Mouse (Mus musculus): ENCODE data around the gene Dusp27.
A peak's percentile ranks its signal among the peaks of the same experiment; 100 is the strongest.

Gene Dusp27

DNA sequence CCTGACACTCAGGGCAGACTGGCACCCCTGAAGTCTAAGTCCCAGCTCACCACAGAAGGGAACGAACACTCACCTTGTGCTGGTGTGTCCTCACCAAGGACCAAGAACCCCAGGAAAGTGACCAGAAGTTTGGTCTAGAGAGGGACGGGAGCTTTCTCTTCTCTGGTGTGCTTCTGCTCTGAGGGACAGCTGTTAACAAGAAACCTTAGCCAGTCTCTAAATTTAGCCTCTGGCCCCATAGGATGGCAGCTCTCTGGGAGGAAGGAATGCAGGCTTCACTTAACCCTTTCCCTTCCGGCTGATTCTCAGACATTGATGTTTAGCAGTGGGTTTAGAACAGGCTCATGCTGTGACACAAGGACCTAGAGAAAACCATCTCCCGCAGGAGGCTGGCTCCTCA is at the start of gene Dusp27:
Dusp27 (minus strand) TSS at position 204 of the 400 bp plus-strand sequence.
- DNase-seq (ENCODE audit: low spot score) = no peak

DNA sequence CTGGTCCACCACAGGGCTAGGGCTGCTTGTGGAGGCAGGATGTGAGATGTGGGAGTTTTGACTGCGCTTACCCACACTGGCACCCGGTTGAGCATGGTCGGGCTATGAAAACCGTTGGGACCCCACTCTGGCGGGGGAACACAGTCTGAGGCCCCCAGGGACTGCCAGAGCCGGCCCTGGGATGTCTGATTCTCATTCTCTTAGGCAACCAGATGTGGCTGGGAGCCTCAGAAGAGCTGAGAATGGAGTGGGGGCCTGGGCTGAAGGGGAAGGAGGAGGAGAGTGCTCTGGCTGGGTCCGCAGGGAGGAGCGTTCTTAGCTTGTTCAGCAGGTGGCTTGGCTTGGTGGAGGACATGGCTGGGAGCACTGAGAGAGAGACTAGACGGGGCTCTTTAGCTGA is 45.9 kb upstream of the Dusp27 start:
- DNase-seq (ENCODE audit: low spot score) = no peak

DNA sequence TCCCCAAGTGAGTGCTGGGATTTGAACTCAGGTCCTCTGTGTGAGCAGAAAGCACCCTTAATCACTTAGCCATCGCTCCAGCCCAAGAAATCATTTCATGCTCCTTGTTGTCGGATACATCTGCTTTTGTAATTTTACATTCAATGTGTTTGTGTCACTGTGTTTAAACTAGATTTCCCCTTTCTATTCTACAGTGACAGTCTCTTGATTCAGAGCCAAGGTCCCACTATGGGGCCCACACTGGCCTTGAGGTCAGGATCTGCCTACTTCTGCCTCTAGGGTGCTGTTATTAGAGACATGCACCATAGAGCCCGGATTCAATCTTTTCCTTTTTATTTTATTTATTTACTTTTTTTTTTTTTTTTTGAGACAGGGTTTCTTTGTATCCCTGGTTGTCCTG is 45.3 kb upstream of the Dusp27 start:
- no peak for DNase-seq (ENCODE audit: low spot score)

DNA sequence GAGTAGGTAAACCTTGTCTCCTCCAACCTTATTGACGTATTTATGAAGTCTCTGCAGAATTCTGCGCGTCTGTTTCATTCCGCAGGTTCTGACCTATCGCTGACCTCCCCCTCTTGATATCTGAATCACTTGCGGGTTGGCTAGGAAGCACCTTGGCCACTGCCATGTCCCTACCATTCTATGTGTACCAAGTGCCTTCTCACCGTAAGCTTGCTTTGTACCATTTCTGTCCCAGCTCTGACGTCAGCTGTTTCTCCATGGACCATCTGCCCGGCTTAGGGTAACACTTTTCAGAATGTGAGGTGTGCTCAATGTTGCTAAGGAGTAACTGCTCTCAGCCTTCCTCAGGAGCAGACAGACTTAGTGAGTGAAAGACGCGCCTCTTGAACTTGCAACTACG is 43.1 kb upstream of the Dusp27 start:
- no peak for DNase-seq (ENCODE audit: low spot score)

DNA sequence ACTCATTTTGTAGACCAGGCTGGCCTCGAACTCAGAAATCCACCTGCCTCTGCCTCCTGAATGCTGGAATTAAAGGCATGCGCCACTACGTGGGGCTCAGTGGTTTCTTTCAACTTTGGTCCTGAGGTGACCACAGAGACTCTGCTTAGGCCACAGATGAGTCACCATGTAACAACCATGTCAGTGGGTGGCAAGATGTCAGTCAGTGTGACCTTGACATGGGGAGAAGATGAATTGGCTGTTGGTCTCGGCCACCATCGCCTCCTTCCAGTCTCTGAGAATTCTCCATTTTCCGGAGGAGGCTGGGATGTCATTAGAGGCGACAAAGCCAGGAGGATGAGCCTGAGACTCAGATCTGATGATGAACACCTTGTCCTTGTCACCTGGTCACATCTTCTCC is 42.0 kb upstream of the Dusp27 start:
- no peak for DNase-seq (ENCODE audit: low spot score)

DNA sequence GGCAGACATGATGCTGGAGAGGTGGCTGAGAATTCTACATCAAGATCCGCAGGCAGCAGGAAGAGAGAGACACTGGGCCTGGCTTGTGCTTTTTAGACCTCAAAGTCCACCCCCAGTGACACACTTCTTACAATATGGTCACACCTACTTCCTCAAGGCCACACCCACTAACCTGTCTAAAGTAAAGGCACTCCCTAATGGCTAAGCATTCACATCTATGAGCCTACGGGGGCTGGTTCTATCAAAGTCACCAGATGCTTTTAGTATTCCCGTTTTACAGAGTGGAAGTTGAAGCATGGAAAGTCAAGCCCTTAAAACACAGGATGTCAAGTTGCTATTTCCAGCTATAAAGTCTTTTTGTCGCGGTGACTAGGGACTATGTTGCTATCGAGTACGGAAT is 40.3 kb upstream of the Dusp27 start:
- no peak for DNase-seq (ENCODE audit: low spot score)

DNA sequence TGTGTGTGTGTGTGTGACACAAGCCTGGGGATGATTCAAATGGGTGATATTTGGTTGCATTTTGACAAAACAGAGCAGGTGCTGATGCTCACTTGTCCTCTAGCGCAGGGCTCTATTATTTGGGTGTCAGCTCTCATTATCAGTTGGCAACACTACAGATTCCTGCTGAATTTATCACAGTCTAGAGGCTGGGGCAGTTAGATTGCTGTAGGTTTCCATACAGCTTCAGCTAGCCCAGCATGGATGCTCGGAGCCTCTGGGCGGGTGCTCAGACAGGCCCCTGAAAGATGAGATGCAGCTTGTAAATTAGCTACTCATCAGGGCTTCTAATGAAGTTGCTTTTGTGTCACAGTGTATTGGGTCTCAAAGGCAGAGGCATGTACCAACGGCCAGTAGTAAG is 39.7 kb upstream of the Dusp27 start:
- DNase-seq (ENCODE audit: low spot score) = no peak

DNA sequence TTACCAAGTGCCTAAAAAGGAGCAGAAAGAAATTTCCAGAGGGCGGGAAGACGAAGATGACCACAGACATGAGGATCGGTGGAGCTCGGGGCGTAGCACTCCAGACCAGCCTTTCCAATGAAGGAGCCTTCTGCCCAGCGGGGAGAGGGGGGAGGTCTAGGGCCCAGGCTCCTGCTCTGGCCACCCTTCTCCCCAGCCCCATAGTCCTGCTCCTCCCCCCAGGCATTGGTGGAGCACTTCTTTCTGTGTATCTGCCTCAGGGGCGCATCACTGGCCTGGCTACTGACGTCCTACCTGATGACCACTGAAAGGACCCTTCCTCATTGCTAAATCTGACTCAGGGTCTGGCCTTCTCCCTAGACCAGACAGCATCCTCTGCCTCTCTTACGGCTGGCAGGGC is 37.4 kb upstream of the Dusp27 start:
- no peak for DNase-seq (ENCODE audit: low spot score)

DNA sequence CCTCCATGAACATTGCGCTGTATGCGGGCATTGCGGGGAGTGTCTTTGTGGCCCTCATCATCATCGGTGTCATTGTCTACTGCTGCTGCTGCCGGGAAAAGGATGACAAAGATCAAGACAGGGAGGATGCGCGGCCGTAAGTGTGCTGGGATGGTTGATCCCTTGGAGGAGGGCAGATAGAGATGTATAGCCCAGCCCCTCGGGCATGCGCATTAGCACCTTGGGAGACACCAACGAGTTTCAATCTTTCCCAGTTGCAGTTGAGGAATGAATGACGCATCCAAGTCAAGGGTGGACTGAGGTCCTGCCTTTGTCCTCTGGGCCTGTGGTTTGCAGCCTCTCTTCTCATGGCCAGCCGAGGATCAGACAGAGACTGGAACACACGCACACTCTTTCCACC is 36.9 kb upstream of the Dusp27 start:
- DNase-seq (ENCODE audit: low spot score) = no peak

DNA sequence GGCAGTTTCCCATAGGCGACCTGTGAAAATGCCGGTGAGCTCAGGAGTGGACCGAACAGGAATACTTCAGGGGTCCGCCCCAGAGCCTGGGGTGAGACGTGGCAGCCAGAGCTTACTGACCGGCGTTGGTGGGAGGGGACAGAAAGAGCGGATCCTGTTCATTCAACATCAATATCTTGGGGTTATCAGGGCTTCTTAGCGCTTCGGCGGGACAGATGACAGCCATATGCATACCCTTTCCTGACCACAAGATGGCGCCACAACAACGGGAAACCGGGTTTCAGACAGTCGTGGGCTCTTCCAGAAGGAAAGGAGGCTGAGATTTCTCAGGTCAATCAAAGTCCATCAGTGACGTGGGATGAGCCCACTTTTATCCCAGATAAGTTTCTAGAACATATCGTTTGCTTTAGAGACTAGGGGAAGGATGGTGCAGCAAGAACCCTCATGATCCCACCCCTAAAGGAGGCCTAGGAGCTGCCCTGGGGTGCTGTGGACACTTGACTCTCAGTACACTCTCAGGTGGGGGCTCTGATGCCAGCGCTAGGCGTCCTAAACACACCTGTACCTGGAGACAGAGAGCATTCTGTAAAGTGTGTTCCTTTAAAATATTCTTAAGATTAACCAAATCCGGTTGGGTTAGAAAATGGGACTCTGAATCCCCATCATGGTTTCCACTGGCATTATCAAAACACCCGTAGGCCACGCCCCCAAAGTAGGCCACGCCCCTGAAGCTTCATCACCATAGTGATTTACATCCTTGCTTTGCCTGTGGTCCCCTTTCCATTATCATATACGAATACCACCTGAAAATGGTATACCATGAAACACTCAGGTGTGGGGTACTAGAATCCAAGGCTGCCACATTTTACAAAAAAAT is 33.1 kb upstream of the Dusp27 start:
- peak; percentile 70 for DNase-seq (ENCODE audit: low spot score)

DNA sequence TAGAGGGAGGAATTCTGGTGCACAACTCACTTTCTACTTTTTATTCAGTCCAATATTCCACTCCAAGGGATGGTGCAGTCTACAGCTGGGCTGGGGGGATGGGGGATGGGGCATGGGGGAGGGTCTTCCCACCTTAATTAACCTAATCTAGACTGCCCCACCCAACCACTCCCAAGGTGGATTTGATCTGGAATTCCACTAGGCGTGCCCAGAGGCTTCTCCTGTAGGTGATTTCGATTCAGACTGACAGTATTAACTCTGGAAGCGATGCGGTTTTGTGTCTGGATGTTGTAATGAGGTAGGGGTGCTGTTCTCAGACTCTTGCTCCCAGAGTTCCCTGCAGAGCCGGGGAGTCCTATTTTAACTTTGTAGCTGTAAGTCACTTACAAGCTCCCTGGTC is 32.4 kb upstream of the Dusp27 start:
- no peak for DNase-seq (ENCODE audit: low spot score)

DNA sequence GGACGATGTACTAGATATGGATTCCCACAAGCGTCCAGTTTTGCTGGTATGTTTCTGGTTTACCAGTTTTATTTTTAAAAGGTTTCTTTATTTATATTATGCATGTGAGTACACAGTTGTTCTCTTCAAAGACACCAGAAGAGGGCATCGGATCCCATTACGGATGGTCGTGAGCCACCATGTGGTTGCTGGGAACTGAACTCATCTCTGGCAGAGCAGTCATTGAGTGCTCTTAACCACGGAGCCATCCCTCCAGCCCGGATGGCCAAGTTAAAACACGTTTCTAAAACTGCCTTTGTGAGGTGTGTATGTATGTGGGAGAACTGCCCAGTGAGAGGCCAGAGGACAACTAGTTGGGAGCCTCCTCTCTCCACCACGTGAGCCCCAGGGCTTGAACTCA is 30.9 kb upstream of the Dusp27 start:
- no peak for DNase-seq (ENCODE audit: low spot score)

DNA sequence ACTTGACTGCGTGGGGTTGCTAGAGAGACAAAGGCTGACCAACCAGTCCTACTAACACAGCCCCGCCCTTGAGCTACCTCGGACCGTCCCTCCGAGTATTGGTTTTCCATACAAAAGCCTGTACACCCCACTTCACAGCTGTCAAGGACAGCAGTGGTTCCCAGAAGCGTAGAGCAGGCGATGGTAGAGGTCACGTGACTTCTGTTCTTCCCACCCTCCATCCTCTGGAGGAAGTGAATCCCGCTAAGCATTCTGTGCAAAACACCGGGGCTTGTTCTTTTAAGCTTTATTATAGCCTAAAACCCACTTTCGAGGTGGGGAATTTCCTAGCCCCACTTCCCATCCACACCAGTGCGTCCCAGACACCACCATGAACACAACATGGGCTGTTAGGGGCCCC is 30.0 kb upstream of the Dusp27 start:
- DNase-seq (ENCODE audit: low spot score) = no peak

DNA sequence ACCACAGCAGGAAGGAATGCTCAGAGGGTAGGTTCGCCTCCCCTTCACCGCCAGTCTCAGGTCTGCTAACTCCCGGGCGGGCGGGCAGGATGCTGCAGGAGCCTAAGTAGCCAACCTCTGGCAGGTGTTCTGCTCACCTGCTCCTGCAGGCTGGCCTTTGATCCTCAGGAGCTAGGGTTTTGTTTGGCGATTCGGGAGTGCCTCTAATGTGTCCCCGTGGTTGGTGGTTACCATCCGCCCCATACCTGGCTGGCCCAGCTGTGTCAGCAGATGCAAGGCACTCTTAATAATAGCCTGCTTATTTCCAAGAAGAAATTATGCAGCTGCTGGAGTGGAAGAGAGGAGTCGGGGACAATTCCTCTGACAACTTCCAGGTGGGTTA is 27.4 kb upstream of the Dusp27 start:
- DNase-seq (ENCODE audit: low spot score) = no peak

DNA sequence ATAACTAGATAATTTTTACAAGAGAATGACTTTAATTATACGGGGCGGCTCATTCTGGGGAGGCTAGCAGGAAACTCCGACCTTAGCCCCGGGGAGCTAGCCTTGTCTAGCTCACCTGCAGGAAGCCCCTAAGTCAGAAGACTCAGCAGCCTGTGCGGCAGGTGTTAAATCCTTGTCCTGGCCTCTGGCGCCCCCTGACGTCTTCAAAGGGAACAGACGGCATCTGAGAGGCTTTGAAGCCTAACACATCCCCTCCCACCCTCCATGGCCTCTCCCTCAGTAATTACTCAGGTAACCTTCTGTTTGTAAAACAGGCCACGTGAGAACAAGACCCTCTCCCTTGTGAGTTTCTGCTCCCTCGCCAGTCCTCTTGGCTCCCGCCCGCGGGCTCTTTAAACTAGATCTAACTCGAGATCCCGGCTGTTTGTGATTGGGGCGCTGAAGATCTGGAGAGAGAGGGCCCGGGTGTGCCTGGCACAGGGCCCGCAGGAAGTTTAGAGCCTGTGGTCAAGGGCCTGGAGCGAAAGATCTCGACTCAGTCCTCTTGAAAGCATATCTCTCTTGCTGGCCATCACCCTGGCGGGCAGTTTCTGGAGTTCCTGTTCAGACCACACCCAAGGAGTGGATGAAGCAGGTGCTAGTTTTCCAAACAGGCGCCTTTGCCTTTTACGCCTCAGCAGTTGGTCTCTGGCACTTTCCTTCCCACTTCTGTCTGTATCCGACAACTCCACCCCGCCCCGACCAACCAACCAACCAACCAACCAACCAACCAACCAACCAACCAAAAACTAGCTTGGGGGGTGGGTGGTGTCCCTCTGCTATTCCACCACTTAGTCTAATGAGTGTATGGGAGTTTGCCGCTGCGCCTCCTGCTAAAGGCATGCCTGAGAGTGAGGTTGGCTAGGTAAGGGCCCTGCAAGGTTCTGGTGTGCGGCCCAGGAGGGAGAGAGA is 26.7 kb upstream of the Dusp27 start:
- DNase-seq (ENCODE audit: low spot score) = peak; percentile 72

DNA sequence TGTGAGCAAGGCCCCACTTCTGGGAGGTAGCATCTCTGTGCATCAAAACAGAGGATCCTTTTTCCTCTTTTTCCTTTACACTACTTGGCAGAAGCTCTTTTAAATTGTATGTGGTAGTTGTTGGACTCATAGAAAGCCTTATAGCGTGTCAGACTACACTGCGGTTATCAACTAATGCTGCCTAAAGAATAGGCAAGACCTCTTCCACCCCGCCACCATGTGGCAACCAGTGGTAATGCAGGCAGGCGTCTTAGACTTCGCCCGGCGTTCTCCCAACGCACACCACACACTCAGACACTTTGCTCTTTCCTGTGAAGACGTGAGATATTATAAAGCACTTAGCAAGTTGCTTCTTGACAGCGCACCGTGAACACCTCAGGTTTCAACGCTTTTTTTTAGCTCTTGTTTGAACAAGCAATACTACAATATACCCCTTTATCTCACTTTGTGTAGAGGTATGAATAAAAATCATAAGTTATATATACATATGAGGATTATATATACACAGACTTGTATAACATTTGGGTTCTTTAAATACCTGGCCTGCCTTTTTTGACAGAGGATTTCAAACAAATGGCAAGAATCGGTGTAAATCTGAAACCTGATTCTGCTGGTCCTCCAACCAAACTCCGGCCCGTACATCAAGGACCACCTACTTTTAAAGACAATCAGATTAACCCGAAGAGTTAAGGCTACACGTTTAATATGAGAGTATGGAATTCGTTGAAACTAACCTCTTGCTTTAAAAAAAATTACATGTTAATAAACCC is 25.8 kb upstream of the Dusp27 start:
- peak; percentile 91 for DNase-seq (ENCODE audit: low spot score)

DNA sequence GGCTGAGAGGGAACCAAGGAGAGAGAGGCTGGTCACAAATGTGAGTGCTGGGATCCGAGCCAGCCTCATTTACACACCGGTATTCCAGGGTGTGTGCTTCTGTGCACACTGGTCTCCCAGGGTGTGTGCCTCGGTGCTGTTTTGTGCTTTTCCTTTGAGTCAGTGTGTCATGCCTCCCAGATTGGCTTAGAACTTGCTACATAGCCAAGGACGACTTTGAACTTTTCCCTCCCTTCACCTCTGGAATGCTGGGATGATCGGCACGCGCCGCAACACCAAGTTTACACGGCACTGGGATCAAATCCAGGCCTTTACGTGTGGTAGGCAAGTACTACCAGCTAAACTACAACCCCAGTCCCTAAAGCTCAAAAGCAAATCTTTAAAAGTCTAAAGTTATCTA is 24.3 kb upstream of the Dusp27 start:
- no peak for DNase-seq (ENCODE audit: low spot score)

DNA sequence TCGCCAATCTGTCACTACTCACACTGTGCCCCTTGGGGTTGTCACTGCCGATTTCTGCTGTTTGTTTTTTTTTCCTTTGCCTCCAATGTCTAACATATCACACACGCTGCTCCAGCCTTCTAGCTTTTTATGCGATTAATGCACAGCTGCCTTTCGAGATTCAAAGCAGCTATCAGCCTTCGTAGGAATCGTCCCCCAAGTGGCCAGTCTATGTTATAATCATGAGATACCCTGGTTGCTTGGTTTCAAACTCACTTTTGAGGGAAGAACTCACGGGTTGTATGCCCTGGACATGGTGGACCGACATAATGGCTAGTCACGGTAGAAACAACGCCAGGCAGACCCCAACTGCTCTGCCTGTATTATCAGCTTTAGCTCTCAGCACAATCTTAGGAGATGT is 23.6 kb upstream of the Dusp27 start:
- no peak for DNase-seq (ENCODE audit: low spot score)

DNA sequence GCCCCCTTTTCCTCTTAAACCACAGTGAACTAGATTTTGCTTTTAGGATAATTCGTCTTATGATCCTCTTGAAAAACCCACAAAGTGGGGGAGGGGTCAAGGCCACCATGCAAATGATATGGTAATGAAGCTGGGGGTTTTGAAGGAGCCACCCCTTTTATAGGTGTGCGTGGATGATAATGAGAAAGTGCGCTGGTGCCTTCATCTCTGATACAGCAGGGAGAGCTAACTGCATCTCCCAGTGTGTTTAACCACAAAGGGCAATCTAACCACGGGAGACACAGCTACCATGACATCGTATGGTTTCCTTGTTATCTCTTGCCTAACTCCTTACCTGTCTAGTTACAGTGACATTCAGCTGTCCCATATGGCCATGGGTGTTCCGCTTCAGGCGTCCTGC is 22.3 kb upstream of the Dusp27 start:
- no peak for DNase-seq (ENCODE audit: low spot score)

DNA sequence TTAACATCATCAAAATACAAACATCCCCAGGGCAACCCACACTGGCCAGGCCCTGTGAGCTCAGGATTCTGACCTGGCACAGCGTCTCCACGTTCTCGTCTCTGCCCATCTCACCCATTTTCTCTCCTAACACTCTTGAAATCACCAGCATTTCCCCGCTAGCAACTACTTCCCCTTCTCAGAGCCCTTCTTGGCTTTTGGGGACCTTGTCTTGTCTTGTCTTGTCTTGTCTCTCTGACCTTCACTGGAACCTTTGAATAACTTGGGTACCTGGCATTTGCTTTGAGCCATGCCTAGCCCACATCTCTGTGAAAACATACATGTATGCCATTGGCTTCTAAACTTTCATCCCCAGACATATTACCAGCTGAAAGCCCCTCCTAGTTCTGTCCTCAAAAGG is 21.7 kb upstream of the Dusp27 start:
- no peak for DNase-seq (ENCODE audit: low spot score)

DNA sequence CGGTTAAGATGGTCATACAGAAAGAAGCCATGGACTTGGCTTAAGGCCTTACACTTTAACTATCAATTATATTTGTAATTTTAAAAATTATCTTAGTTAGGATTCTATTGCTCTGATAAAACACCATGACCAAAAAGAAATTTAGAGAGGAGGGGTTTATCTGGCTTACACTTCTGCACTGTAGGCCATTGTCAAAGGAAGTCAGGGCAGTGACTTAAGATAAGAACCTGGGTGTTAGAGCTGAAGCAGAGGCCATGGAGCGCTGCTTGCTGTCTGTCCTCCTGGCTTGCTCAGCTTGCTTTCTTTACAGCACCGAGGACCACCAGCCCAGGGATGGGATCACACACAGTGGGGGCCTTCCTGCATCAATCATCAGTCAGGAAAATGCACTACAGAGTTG is 19.9 kb upstream of the Dusp27 start:
- DNase-seq (ENCODE audit: low spot score) = no peak

DNA sequence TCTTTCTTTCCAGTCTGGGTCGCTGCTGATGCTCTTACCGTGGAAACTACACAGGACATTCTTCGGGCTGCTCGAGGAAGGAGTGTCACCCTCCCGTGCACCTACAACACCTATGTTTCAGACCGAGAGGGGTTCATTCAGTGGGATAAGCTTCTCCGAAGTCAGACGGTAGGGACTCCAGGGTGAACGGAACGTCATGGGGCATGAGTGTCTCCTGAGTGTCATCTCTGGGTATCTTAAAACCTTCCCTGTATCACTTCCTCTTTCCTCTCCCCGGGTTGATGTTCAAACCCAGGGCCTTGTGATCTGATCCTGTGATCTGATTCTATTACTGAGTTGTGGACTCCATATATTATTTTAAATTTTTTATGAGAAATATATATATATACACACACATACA is 18.9 kb upstream of the Dusp27 start:
- DNase-seq (ENCODE audit: low spot score) = no peak

Data from urinary bladder, postnatal 14 days (tissue).